Mouse (Mus musculus) spleen, adult 2 months (tissue): ENCODE data around the gene Abcf1. TPM values are rescaled to one million over a fixed set of nuclear protein-coding genes. Genes with fewer than 3 reads are reported as not detected.

Experiments used
- DNase-seq, 2 experiments: peaks; one replicate each; pipeline versions ENCODE4 v3.0.0 to v3.0.0-alpha.2; 2012 to 2021; ENCODE audit warnings: low spot score in 2 of 2, low read depth in 1 of 2
- H3K27ac ChIP-seq: fragments of 200-500 bp; 2 replicates; pipeline ENCODE4 v1.5.1; 2012; ENCODE audit warnings: low read length, inconsistent platforms; ENCODE audit not compliant: insufficient read depth
- H3K27me3 ChIP-seq: fragments of 200-500 bp; 2 replicates; pipeline ENCODE4 v1.6.1; 2012; ENCODE audit warnings: mild to moderate bottlenecking, moderate library complexity, low read length, inconsistent platforms; ENCODE audit not compliant: control insufficient read depth, insufficient read depth
- H3K36me3 ChIP-seq: fragments of 200-500 bp; 2 replicates; pipeline ENCODE4 v1.6.1; 2012; ENCODE audit warnings: mild to moderate bottlenecking, low read length, inconsistent platforms; ENCODE audit not compliant: control insufficient read depth, insufficient read depth
- H3K4me1 ChIP-seq: fragments of 200-500 bp; 2 replicates; pipeline ENCODE4 v1.6.1; 2011; ENCODE audit warnings: inconsistent platforms; ENCODE audit not compliant: control insufficient read depth, insufficient read depth, insufficient read length
- H3K4me3 ChIP-seq: fragments of 200-500 bp; 2 replicates; pipeline ENCODE4 v1.5.1; 2011; ENCODE audit warnings: mild to moderate bottlenecking, inconsistent platforms; ENCODE audit not compliant: insufficient read depth, insufficient read length; ENCODE audit errors: extremely low read depth
- CTCF ChIP-seq: fragments of 200-500 bp; IDR thresholded peaks from 2 replicates; pipeline ENCODE4 v1.5.1; 2011; ENCODE audit warnings: mild to moderate bottlenecking, inconsistent platforms; ENCODE audit not compliant: insufficient read depth, insufficient read length, insufficient replicate concordance; ENCODE audit errors: extremely low read depth
- POLR2A ChIP-seq: fragments of 200-500 bp; IDR thresholded peaks from 2 replicates; pipeline ENCODE4 v1.6.1; 2011; ENCODE audit warnings: low read depth, low read length, inconsistent platforms
- WGBS: fragments of 180-500 bp; shearing (Covaris S2); methylation state at CpG from one replicate; pipeline ENCODE4 v1.1.7; 2018; 5-methylcytosine and 5-hydroxymethylcytosine counted together
- polyA plus RNA-seq: library from polyadenylated mRNA; depleted of rRNA; stranded (reverse); fragments of >200 nt; gene quantifications from 2 replicates; pipeline ENCODE4 v1.2.3, GENCODE M21; 2012

The Abcf1 gene
- polyA plus RNA-seq, 1 experiment, result 65.1 TPM

GRCm38 (mm10) chr17:35920862-35921562 is 48.5 kb downstream of the Abcf1 start:
- TF ChIP-seq CTCF (no peak), POLR2A (no peak)
- H3K27me3 ChIP-seq, result no peaks in the 10 kb centered on the region
- H3K27ac ChIP-seq, result no peak overlapping the region
- no peak for DNase-seq
- 87% methylated on average over 5 of the region's 5 CpGs for WGBS
- no peak overlapping the region for H3K4me3 ChIP-seq
- peaks cover 5% of the 10 kb centered on the region for H3K4me1 ChIP-seq
- peaks cover 22% of the 10 kb centered on the region for H3K36me3 ChIP-seq

- TF ChIP-seq POLR2A (no peak), CTCF (no peak)
- WGBS, result 56% methylated on average over 1 of the region's 1 CpGs
- Histone ChIP-seq H3K4me1 (peaks cover 8% of the 10 kb centered on the region), H3K4me3 (no peak overlapping the region), H3K27ac (peak overlapping the region; percentile 75; the same call in 1 of the 2 replicates), H3K36me3 (peaks cover 22% of the 10 kb centered on the region), H3K27me3 (no peaks in the 10 kb centered on the region)
- no peak for DNase-seq
Observed at GRCm38 (mm10) chr17:35920384-35920783, 49.2 kb downstream of the Abcf1 start.

DNA sequence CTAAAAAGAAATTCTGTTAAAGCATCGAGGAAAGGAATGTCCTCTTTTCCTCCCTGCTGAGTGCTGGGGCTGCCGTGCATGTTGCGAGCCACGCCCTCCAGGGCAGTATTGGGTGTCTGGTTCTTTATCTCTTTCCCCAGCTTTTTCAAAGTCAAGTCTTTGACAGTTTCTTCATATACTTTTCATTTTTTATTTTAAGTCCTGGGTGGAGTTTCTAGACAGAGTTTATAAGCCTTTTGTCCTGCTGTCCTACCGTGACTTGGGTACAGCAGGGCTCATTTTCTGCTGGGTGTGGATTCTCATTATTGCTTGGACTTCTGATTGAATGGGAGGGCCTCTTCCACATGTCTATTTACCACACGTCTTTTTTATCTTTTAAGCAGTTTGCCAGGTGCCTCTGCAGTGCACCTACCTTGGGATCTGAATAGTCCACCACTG is 49.7 kb downstream of the Abcf1 start:
- Histone ChIP-seq H3K4me3 (no peak overlapping the region), H3K4me1 (peaks cover 8% of the 10 kb centered on the region), H3K36me3 (peaks cover 18% of the 10 kb centered on the region), H3K27ac (peak overlapping the region; percentile 75; the same call in 1 of the 2 replicates), H3K27me3 (no peaks in the 10 kb centered on the region)
- TF ChIP-seq CTCF, result no peak
- TF ChIP-seq POLR2A, result no peak
- 53% methylated on average over 6 of the region's 6 CpGs for WGBS
- DNase-seq, result no peak

GRCm38 (mm10) chr17:35919060-35919715 is 50.4 kb downstream of the Abcf1 start:
- peaks cover 8% of the 10 kb centered on the region for H3K4me1 ChIP-seq
- TF ChIP-seq POLR2A (no peak; the same call in 1 of the 2 replicates), CTCF (no peak)
- H3K4me3 ChIP-seq, result peak overlapping the region; percentile 86
- H3K27ac ChIP-seq, result peak overlapping the region; percentile 75
- DNase-seq, result peak; percentile 96 to 97
- peaks cover 16% of the 10 kb centered on the region for H3K36me3 ChIP-seq
- WGBS, result 6% methylated on average over 7 of the region's 7 CpGs
- no peaks in the 10 kb centered on the region for H3K27me3 ChIP-seq

GRCm38 (mm10) chr17:35918276-35919059 is 51.1 kb downstream of the Abcf1 start:
- under 1% methylated on average over 11 of the region's 11 CpGs for WGBS
- no peaks in the 10 kb centered on the region for H3K27me3 ChIP-seq
- peak overlapping the region; percentile 99 for H3K27ac ChIP-seq
- H3K4me1 ChIP-seq, result peaks cover 8% of the 10 kb centered on the region
- TF ChIP-seq POLR2A (no peak), CTCF (no peak)
- peaks cover 14% of the 10 kb centered on the region for H3K36me3 ChIP-seq
- peak in 1 of 2 experiments; percentile 44 for DNase-seq
- peak overlapping the region; percentile 86 for H3K4me3 ChIP-seq

GRCm38 (mm10) chr17:35917463-35918251 is 51.9 kb downstream of the Abcf1 start:
- peak in 1 of 2 experiments; percentile 52 for DNase-seq
- TF ChIP-seq POLR2A (no peak; the same call in none of the 2 replicates), CTCF (no peak)
- WGBS, result under 1% methylated on average over 13 of the region's 13 CpGs

More at GRCm38 (mm10) chr17:35917463-35918251, 51.9 kb downstream of the Abcf1 start:
- peaks cover 14% of the 10 kb centered on the region for H3K36me3 ChIP-seq
- peak overlapping the region; percentile 86 for H3K4me3 ChIP-seq
- H3K27me3 ChIP-seq, result no peaks in the 10 kb centered on the region
- H3K4me1 ChIP-seq, result peaks cover 8% of the 10 kb centered on the region
- H3K27ac ChIP-seq, result peak overlapping the region; percentile 97
